Mouse (Mus musculus): ENCODE measurements around the gene Gm8914. TPM values are rescaled to one million over a fixed set of nuclear protein-coding genes. Genes with fewer than 3 reads are reported as not detected.
"Not testable (repeated sequence)": the region's sequence is repeated elsewhere in the genome, so short reads cannot be mapped to it uniquely, and the experiment has no call there.

Gene Gm8914
- not detected in 2 replicates for total RNA-seq (2014; rRNA removed)
- polyA plus RNA-seq (2015; fragmentation: Nextera tagmentation; extraction: Ambion mirVana), result not detected in 2 replicates

DNA sequence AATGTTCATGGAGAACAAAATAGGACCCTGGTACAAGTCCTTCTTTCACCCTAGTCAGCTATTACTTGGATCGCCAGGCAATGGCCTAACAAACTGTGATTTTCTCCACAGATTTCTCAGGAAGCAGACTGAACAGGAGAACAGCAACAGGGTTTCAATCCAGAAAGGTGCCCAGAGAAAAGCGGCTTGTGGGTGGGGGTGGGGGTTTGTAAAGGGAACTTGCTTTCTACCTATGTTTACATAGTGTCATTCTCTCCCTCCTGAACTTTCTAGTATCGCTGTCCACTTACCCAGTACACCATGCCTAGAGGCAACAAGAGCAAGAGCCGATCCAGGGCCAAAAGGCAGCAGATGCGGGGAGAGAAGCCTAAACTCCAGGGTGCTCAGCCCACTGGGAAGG, at the start of gene Gm8914:
TSS of gene Gm8914 (plus strand) at position 301 of the 400 bp plus-strand sequence.
- not testable (repeated sequence) for H3K27ac ChIP-seq (ENCODE audit: low read depth, low read length); H3K4me3 ChIP-seq (ENCODE audit: low read depth, low read length); H3K4me1 ChIP-seq (ENCODE audit: insufficient read depth); H3K27me3 ChIP-seq (ENCODE audit: insufficient read depth, low read length); H3K4me2 ChIP-seq (ENCODE audit: low read depth); DNase-seq; ATAC-seq; H3K36me3 ChIP-seq (ENCODE audit: insufficient read depth); H3K9ac ChIP-seq; H3K9me3 ChIP-seq (ENCODE audit: low read length)
- WGBS, result no CpG with 5 or more reads among the region's 5 CpGs

Other genes starting within 250 kb of the Gm8914 start
- not detected in 2 replicates for gene Mageb2, start 148.4 kb upstream of the Gm8914 start, total RNA-seq (2014; rRNA removed)
- not detected in 2 replicates for gene Mageb2, start 148.4 kb upstream of the Gm8914 start, polyA plus RNA-seq (2015; fragmentation: Nextera tagmentation; extraction: Ambion mirVana)
- not detected in 2 replicates for gene Gm5072, start 87.6 kb upstream of the Gm8914 start, total RNA-seq (2014; rRNA removed)
- not detected in 2 replicates for gene Gm5072, start 87.6 kb upstream of the Gm8914 start, polyA plus RNA-seq (2015; fragmentation: Nextera tagmentation; extraction: Ambion mirVana)
- not detected in 2 replicates for gene 1700084M14Rik, start 95.8 kb downstream of the Gm8914 start, total RNA-seq (2014; rRNA removed)
- not detected in 2 replicates for gene 1700084M14Rik, start 95.8 kb downstream of the Gm8914 start, polyA plus RNA-seq (2015; fragmentation: Nextera tagmentation; extraction: Ambion mirVana)
- gene Gm14781, start 152.1 kb downstream of the Gm8914 start, total RNA-seq (2014; rRNA removed), result not detected in 2 replicates
- not detected in 2 replicates for gene Gm14781, start 152.1 kb downstream of the Gm8914 start, polyA plus RNA-seq (2015; fragmentation: Nextera tagmentation; extraction: Ambion mirVana)

Measured in forebrain, postnatal 0 days (tissue).